Mouse (Mus musculus) G1E (cell line): ENCODE data around the gene Poc5.

Source experiments
- CTCF ChIP-seq: IDR thresholded peaks from 2 replicates; pipeline ENCODE4 v1.5.1; 2012; ENCODE audit warnings: low read depth, low read length, inconsistent platforms, mixed read lengths
- GATA1 ChIP-seq: IDR thresholded peaks from 2 replicates; pipeline ENCODE4 v1.6.1; 2012; ENCODE audit warnings: borderline replicate concordance, low read length, inconsistent platforms, mixed read lengths
- TAL1 ChIP-seq: conservative IDR thresholded peaks from 2 replicates; pipeline ENCODE4 v1.6.1; 2012; ENCODE audit warnings: low read depth, low read length, inconsistent platforms, mixed read lengths

GRCm38 (mm10) chr13:96407040-96407439 is 18.9 kb downstream of the Poc5 start:
- no peak for TF ChIP-seq CTCF
- TF ChIP-seq TAL1 = no peak
- TF ChIP-seq GATA1 = no peak
